Mouse (Mus musculus): ENCODE results near the gene Cd4.

Cd4 gene

DNA sequence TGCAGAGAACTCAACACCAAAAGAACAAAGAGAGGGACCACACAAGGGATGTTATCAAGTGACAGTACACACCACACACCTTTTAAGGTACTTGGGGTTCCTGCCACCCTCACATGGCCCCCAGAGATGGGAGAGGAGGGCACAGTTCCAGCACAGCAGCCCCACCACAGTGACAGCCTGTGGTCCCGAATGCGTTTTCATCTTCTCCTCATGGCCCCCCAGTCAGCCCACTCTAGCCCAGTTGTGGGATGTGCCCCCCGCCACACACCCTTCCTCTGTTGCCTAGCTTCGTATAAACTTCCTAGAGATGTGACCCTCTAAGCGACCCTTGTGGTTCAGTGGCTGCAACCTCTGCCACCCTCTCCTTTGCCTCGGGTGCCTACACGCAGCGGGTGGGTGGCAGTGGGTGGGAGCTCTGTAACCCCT, 2.1 kb downstream of the Cd4 start:
- DNase-seq (ENCODE audit: extremely low read depth, low read depth, low spot score) = no peak

GRCm38 (mm10) chr6:124884714-124885500, 3.1 kb downstream of the Cd4 start:
- DNase-seq (ENCODE audit: extremely low read depth, low read depth, low spot score) = no peak

DNA sequence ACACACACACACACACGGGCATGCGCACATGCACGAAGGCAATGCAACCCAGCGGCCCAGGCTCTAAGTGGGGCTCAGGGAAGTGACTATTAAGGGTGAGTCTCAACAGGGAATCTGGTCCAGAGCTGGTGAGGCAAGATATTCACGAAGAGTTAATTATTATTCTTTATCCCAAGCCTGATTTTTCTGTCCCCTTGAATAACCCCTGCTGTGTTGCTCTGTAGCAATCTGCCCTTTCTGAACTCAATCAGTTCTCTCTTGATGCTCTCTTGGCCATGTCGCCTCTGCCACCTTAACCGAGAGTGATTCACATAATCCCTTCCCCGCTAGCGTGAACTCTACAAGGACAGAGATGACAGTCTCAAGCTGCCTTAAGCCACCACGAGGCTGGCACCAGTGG, 4.7 kb downstream of the Cd4 start:
- DNase-seq (ENCODE audit: extremely low read depth, low read depth, low spot score) = no peak

- no peak for DNase-seq (ENCODE audit: extremely low read depth, low read depth, low spot score)
Measured at GRCm38 (mm10) chr6:124881821-124882220, 6.2 kb downstream of the Cd4 start.

GRCm38 (mm10) chr6:124879390-124879789, 8.6 kb downstream of the Cd4 start:
- DNase-seq (ENCODE audit: extremely low read depth, low read depth, low spot score) = no peak

GRCm38 (mm10) chr6:124874348-124874747, 13.7 kb downstream of the Cd4 start:
- no peak for DNase-seq (ENCODE audit: extremely low read depth, low read depth, low spot score)

DNA sequence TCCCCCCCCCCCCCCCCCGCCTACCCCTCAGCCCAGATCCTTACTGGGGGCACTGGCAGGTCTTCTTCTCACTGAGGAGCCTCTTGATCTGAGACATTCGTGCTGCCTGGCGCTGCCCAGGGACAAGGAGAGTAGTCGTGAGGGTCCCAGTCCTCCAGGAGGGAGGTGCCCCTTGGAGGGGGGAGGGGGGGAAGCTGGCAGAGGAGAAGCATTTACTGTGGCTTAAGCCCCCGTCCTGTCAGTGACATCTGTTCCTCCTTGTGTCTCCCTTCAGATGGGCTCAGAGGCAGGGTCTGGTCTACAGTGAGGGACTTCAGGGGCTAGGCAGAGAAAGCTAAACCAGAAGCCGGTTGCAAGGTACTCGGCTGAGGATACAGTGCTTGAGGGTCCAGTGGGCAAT, 21.5 kb downstream of the Cd4 start:
- DNase-seq (ENCODE audit: extremely low read depth, low read depth, low spot score) = no peak

GRCm38 (mm10) chr6:124865766-124866362, 22.2 kb downstream of the Cd4 start:
- no peak for DNase-seq (ENCODE audit: extremely low read depth, low read depth, low spot score)

- no peak for DNase-seq (ENCODE audit: extremely low read depth, low read depth, low spot score)
Measured at GRCm38 (mm10) chr6:124863658-124864298, 24.2 kb downstream of the Cd4 start, which contains the start of gene Gpr162. Gene Gpr162, minus strand, starts transcription at chr6:124863983.

- no peak for DNase-seq (ENCODE audit: extremely low read depth, low read depth, low spot score)
Measured at GRCm38 (mm10) chr6:124863125-124863657, 24.8 kb downstream of the Cd4 start.

GRCm38 (mm10) chr6:124862406-124863124, 25.5 kb downstream of the Cd4 start:
- no peak for DNase-seq (ENCODE audit: extremely low read depth, low read depth, low spot score)

- no peak for DNase-seq (ENCODE audit: extremely low read depth, low read depth, low spot score)
Measured at GRCm38 (mm10) chr6:124861802-124862201, 26.2 kb downstream of the Cd4 start.

GRCm38 (mm10) chr6:124861266-124861665, 26.8 kb downstream of the Cd4 start:
- no peak for DNase-seq (ENCODE audit: extremely low read depth, low read depth, low spot score)

- no peak for DNase-seq (ENCODE audit: extremely low read depth, low read depth, low spot score)
Measured at GRCm38 (mm10) chr6:124860511-124860910, 27.5 kb downstream of the Cd4 start.

DNA sequence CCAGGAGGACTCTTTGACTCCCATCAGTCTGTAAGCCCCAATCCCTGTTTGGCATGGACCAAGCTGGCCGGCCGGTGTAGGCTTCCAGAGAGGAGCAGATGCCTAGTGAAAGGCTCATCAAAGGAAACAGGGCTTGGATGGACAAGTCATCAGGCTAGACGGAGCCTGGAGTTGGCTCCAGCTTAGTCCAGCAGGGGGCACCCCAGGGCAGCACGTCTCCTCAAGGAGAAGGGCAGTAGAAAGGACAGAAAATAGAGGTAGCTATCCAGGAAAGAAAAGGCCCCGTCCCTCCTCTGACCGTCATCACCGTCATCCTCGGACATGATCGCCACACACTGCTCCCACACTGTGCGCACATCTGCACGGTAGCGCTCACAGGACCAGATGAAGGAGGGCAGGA, 28.3 kb downstream of the Cd4 start:
- no peak for DNase-seq (ENCODE audit: extremely low read depth, low read depth, low spot score)

DNA sequence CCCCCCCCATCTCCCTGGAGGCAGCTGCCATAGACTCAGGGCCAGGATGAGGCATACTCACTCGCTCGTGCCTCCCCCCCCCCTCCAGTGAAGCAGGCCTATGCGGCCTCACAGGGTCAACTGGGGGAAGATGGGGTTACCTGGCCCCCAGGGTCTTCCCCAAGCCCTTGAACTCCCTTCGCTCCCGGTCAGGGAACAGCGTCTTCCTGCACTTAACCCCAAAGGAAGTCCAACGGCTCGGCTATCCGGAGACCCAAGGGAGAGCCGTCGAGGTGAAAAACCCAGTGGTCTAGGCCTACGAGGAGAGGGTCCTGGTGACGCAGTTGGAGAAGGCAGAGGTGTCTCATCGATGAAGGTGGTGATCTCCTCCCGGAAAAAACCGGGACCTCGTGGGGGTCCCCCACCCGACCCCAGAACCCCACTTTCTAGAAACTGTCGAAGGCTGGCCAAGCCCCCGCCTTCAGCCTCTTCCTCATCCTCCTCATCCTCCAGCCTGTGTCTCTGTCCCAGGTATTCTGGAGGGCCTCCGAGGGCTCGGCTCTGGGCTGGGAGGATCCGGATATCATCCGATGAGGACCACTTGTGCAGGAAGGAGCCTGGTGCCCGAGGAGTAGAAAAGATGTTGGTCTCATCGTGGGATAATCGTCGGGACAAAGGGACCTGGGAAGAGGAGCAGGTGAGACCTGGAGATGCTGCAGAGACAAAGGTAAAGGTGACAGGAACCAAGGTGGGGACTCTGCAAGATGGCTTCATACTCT, 29.3 kb downstream of the Cd4 start:
- DNase-seq (ENCODE audit: extremely low read depth, low read depth, low spot score) = no peak

GRCm38 (mm10) chr6:124857840-124858530, 30.0 kb downstream of the Cd4 start:
- no peak for DNase-seq (ENCODE audit: extremely low read depth, low read depth, low spot score)

GRCm38 (mm10) chr6:124856916-124857839, 30.8 kb downstream of the Cd4 start, which contains the start of gene P3h3:
Gene P3h3, minus strand, starts transcription at chr6:124857752.
- DNase-seq (ENCODE audit: extremely low read depth, low read depth, low spot score) = no peak

GRCm38 (mm10) chr6:124856321-124856720, 31.7 kb downstream of the Cd4 start:
- DNase-seq (ENCODE audit: extremely low read depth, low read depth, low spot score) = no peak

All from fat pad, adult 2 months (tissue).